Mouse (Mus musculus): ENCODE measurements around the gene Ptprt. TPM values are rescaled to one million over a fixed set of nuclear protein-coding genes. Genes with fewer than 3 reads are reported as not detected.

Ptprt gene
- polyA plus RNA-seq, 1 experiment: 35.6 TPM

DNA sequence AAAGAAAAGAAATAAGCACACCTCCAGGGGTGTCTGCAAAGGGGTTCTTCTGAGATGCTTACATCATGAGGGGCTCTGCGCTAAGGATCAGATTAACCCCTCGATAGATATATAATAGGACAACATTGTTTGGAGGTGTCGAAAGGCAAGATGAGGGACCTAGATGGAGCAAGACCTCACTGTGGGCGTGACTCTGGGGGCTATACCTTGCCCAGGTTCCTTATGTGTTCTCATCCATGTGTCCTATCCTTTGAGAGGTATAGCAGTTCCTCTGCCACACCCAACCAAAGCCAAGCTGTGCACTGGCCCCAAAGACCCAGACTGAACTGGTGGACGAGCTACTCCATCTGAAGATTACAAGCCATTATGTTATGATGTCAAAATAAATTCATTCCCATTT, 58.2 kb downstream of the Ptprt start:
- DNase-seq (ENCODE audit: extremely low spot score in 1 of 2, low spot score in 1 of 2): no peak

DNA sequence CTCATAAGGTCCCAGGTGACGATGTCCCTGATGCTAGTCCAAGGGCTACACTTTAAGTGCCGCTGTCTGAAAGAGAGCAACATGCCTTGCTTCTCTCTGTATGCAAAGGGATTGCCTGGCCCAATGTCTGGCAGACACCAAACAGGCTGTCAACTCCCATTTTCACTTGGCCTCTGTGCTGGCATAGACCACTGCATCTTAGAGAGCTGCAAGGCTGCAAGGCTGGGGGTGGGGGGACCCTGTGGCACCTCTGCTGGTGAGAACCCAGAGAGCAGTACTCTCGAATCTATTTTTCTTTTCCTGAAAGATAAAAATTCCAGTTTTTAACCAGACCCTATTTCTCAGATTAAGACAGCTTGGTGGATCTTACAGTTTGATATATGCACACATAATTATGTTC, 69.6 kb downstream of the Ptprt start:
- no peak for DNase-seq (ENCODE audit: extremely low spot score in 1 of 2, low spot score in 1 of 2)

DNA sequence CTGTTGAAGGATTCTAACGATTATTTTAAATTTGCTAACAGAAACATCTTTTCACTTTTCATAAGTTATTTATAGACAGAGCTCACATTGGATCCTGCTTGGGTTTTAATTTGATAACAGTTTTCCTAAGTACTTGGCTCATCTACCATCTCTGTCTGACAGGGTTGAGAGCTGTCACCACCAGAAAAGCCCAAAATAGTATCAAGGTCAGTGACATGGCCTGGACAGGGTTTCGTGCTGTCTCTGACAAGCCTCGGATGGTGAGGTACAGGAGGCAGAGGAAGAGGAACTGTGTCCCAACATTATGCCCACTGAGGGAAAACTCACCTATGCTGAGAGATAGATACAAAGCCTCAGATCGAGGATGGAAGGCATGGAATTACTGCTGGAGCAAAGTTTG, 79.3 kb downstream of the Ptprt start:
- DNase-seq (ENCODE audit: extremely low spot score in 1 of 2, low spot score in 1 of 2): no peak

DNA sequence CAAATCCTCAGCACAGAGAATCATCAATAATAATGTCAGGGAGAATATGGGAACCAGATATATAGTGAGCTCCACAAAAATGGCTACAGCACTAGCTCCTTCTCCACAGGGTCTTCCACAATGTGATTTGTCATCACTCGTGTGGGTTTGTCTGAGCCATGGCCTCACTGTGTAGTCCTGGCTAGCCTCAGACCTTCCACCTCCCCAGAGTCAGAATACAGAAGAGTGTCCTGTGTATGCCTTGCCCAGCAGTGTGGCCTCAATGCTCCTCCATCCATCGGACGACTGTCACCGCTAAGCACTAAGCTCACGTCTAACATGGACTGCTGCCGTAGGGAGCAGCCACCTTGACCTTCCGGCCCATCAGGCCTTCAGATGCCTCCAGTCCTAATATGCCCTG, 83.1 kb downstream of the Ptprt start:
- DNase-seq (ENCODE audit: extremely low spot score in 1 of 2, low spot score in 1 of 2): no peak

DNA sequence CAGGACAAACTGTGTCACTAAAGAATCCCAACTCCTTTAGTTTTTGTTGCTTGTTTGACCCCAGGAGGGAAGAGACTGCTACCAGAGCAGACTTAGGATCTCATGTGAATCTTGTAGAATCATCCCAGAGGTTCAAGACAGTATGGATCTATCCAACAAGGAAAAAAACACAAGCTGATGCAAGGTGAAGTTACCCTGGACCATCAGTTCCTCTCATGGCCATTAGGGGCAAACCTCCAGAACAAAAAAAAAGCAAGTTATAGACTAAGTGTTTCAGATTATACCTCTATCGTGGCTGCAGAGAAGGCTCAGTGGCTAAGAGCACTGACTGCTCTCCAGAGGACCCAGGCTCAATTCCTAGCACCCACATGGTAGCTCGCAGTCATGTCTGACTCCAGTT, 88.1 kb downstream of the Ptprt start:
- DNase-seq (ENCODE audit: extremely low spot score in 1 of 2, low spot score in 1 of 2): no peak

DNA sequence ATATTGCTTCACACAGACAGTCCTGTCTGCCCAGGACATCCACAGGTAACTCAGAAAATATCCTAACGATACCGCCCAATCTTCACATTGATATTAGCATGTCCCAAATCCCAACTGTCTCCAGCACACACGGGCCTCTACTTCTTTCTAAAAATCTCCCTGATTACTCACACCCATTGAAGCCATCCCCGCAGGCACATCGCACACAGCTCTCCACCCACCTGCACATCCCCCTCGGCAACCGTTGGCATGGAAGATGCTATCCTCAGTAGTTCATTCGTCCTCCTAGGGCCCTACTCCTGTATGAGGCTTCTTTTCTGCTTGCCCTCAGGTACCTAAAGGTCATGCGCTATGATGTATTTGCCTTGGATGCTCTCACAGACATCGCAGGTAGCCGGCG, 89.9 kb downstream of the Ptprt start:
- peak in 1 of 2 experiments; percentile 23 for DNase-seq (ENCODE audit: extremely low spot score in 1 of 2, low spot score in 1 of 2)

DNA sequence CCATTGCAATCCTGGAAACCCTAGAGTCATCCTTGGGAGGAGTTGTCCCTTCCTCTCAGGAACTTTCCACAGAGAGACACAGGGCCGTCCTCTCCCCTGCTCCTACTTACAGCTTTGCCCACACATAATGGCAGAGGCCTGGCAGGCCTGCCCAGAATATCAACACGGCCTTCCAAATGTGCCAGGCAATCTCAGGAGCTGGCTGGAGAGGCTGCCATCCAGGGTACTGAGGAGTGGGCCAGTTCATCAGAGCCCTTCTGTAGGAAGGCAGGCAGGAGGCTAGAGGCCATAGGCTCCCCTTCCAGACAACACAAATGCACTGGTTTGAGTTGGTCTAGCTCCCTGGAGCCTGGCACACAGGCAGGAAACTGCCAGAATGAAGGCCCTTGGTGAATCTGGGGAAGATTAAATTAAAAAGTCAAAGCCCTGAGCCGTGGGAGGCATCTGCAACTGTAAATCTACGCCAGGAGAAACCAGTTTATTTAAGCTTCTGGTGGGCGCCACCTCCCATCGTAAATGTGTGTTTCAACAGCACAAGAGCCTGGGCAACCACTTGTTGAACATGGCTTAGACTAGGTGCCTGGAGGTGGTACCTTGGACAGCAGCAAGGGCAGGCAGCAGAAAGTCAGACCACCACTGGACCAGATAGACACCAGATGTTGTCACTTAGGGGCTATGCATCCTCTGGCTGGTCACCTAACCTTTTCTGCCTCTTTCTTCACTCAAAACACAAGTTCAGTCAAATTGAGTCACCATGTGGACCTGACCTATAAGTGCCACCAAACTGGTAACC, 92.4 kb downstream of the Ptprt start:
- peak; percentile 41 to 58 for DNase-seq (ENCODE audit: extremely low spot score in 1 of 2, low spot score in 1 of 2)

DNA sequence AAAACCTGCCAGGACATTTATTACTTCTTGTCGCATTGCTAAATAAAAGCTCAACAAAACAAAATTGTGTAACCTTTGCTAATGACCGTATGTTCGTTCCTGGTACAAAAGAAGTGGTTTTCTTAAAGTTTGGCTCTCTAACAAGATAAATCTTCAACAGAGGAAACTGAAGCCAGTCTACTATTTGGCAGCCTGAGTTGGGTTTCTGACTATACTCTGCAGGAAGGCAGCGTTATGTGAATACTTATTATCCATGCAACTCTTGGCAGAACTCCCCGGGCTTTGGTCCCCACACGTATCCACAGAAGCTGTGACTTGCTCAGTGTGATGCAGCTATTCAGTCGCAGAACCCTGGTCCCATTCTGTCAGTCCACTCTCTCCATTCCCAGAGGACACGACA, 112.6 kb downstream of the Ptprt start:
- peak in 1 of 2 experiments; percentile 42 for DNase-seq (ENCODE audit: extremely low spot score in 1 of 2, low spot score in 1 of 2)

DNA sequence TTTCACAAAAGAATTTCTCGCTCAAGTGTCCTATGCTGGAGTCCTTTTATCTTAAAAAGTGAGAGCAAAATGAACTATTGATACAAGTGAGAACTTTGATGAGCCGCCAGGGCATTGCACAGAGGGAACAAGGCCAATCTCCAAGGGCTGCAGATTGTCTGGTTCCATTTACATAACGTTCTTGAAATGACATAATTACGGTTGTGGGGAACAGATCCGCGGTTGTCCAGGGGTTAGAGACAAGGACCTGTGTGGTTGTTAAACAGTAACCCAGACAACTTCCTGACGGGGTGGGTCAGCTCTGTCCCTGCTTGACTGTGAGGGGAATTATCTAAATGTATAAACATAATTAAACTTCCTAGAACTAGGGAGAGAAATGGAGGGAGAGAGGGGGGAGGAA, 129.3 kb downstream of the Ptprt start:
- DNase-seq (ENCODE audit: extremely low spot score in 1 of 2, low spot score in 1 of 2): no peak

DNA sequence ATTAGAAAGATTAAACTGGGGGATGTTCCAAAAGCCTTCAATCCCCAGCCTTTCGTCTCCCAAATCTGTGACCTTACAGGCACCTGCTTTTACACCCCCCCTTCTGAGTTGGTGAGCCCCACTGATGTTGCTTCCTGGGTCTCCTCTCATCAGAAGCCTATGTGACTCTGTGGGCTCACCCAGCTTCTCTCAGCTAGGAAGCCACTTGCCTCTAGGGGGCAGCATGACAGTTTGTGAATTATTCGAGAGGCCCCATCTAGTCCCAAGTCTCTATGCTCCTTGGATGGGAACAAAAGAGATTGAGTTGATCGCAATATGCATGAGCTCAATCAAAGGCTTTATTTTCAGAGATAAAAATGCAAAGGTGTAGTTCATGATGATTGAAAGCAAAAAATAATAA, 132.0 kb downstream of the Ptprt start:
- no peak for DNase-seq (ENCODE audit: extremely low spot score in 1 of 2, low spot score in 1 of 2)

DNA sequence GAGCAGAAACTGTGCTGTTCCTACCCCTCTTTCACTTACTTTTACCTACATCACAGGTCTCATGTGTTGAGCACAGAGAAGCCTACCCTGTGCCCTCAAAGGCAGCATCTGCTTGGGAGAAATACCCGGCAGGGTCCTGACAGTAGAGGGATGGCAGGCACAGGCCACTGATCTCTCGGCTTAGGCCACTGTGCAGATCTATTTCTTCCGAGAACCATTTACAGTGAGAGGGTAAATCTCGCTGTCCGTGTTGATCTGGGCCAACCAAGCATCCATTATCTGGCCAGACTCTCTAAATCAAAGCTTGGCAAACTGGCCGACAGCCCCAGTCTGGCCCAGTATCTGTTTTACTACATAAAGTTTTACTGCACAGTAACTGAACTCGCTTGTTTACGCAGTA, 145.0 kb downstream of the Ptprt start:
- no peak for DNase-seq (ENCODE audit: extremely low spot score in 1 of 2, low spot score in 1 of 2)

DNA sequence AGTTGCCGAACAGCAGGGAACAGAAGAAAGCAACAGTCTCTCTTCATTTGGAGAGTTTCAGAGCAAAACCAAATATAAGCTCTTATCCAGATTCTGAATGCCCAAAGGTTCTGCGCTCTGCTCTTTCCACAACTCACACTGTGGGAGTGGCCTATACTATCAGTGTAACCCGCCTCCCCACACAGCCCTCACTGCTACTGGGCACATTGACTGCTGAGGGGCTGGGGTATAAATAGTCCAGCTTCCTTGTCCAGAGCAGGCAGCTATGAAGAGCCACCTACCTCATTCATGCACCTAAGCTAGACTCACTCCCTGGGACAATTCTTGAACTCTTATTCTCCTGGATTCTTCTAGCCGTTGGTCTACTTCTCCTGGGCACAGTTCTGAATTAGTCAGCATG, 147.9 kb downstream of the Ptprt start:
- DNase-seq (ENCODE audit: extremely low spot score in 1 of 2, low spot score in 1 of 2): no peak

DNA sequence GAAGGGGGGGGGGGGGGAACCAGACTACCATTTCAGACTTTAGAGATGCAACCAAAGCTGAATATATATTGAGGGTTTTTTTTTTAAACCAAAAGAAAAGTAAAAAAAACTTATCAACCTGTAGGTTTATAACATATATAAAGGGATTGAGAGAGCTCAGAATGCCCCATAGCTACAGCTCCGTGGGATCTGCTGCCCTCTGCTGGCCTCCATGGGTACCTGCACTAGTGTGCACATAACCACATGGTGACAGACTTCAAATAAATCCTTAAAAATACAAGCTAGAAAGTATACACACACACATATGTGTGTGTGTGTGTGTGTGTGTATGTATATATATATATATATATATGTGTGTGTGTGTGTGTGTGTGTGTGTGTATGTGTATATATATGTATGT, 148.9 kb downstream of the Ptprt start:
- DNase-seq (ENCODE audit: extremely low spot score in 1 of 2, low spot score in 1 of 2): no peak

DNA sequence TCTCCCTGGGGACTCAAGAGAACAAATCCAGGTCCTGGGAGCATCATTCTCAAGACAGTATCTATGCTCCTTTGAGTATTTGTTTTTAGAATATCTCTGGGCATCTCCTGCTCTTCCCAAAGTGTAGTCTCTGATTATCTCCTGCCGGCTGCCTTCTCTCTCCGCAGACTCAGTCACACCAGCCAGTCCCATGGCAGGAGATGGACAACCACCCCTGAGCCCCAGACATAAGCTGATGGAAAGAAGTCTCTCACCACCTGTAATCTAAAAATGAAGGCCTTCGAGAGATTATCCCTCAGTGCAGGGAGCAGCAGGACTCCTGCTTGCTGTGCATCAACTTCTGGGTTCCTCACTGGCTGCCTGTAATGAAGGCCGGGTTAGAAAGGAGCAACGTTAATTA, 151.9 kb downstream of the Ptprt start:
- DNase-seq (ENCODE audit: extremely low spot score in 1 of 2, low spot score in 1 of 2): no peak

DNA sequence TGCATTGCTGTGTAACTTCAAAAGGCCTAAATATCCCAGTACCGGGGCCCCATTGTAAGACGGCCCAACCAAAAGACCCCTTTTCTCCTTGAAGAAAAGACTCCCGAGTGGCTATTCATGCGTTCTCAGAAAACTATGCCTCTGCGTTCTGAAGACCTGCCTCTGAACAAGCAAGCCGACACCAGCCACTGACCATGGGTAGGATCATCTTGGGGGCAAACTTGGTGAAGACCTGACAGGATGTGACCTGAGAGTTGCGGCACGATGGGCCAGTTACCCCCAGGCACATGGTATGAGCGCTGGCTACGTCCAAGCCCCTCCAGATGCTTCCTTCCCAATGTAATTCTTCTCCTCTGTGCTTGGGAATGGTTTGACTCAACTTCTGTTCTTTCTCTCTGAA, 153.3 kb downstream of the Ptprt start:
- no peak for DNase-seq (ENCODE audit: extremely low spot score in 1 of 2, low spot score in 1 of 2)

DNA sequence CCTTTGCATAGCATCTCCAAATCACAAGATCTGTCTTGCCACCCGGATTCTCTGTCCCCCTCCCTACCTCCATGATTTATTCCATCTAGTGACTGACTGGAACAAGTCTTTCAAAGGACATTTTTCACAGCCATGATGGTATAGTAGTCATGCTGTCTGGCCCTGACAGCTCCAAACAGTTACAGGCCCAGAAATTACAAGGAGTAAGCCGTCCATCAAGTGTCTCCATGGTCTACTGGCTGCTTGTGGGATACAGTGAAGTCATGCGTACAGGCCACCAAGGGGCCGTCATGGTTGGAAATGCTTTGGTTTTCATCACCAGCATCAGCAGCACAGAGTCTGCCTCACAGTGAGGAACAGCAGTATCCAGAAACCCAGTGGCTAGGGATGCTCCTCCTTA, 156.1 kb downstream of the Ptprt start:
- no peak for DNase-seq (ENCODE audit: extremely low spot score in 1 of 2, low spot score in 1 of 2)

DNA sequence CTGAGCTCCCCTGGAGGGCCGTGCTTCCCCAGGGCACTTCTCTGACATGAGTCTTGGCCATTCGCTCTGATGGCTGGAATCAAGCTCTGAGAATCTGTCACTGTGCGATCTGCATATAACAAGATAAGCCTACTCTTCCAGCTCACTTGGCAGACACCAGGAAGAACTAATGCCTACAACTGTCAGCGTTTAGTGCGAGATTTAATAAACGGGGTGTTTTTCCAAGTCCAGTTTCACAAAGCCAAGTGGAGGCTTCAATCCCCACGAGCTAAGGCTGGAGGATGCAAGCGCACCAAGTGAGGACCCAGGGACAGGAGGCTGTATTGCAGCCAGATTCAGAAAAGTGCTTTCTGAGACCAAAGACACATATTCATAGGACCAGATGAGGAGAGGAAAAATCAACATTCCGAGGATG, 161.4 kb downstream of the Ptprt start:
- DNase-seq (ENCODE audit: extremely low spot score in 1 of 2, low spot score in 1 of 2): no peak

DNA sequence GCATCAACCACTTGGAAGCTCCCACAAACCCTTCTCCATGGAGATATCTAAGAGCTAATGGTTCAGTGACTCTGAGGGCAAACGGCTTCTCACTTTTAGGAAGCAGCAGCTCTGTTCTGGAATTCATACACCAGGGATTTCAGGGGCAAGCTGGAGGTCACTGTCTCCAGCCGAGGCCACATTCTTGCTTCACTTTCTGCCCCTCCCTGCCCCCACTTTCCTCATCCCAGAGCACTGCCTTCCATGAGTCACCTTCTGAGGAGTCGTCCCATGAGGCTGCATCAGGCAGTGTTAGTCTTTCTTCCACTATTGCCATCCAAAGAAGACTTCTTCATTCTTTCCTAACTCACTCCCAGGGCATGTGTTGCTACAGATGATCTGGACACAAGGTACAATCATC, 162.8 kb downstream of the Ptprt start:
- no peak for DNase-seq (ENCODE audit: extremely low spot score in 1 of 2, low spot score in 1 of 2)

DNA sequence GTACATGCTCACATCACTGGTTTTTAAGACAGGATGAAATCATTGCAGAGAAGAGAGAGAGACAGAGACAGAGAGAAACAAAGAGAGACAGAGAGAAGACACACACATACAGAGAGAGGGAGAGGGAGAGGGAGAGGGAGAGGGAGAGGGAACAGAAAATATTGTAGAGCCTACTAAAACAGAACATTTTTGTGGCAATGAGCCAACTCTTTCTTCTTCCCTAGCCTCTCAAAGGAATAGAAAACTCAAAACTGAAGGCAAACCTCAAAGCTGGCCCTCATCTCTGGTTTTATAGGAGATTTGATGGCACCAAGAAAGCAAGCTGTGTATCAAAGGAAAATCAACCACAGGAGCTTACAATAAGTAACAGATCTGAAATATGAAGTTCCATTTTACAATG, 176.9 kb downstream of the Ptprt start:
- DNase-seq (ENCODE audit: extremely low spot score in 1 of 2, low spot score in 1 of 2): no peak

DNA sequence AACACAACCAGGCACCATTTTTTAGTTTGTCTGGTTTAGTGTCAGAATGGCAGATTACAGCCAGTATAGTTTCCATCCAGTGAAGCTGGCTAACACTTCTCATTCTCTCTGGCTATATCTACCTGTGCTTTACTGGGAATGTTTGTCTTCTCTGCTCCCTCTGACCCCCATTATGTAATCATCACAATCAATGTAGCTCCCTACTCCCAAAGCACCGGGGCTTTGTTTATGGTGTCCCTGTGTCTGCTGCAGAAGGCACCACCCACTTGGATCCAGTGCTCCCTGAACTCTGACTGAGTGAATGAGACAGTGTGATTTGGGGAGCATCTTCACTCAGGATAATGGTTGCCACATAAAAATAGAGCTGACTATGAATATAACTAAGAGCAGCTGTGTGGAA, 217.8 kb downstream of the Ptprt start:
- DNase-seq (ENCODE audit: extremely low spot score in 1 of 2, low spot score in 1 of 2): no peak

DNA sequence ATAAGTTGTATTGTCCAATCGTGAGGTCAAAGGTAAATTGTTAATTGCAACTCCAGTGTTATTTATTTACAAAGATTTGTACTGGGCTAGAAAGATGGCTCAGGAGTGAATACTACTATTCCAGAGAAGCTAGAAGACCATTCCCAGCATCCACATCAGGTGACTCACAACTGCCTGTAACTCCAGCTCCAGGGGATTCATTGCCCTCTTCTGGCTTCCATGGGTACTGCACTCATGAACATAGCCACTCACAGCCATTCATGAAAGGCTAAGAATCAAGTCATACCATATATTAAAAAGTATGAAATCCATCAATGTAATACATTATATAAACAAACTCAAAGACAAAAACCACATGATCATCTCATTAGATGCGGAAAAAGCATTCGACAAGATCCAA, 224.3 kb downstream of the Ptprt start:
- no peak for DNase-seq (ENCODE audit: extremely low spot score in 1 of 2, low spot score in 1 of 2)

DNA sequence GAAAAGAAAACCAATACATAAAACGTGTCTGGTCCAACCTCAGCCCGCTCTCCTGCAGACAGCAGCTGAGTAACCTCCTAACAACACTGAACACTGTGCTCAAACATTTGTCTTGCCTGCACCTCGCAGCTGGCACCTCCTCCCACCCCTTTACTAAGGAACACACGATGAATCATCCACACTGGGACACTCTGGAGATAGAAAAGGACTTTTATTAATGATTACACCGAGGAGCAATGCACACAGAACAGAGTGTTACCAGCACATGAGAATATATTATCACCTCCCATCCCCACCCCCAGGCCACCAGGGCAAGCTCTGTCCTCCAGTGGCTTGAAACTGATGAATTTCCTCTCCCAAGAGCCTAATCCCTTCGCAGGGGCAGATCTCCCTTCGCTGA, 230.8 kb downstream of the Ptprt start:
- DNase-seq (ENCODE audit: extremely low spot score in 1 of 2, low spot score in 1 of 2): peak; percentile 65 to 80

DNA sequence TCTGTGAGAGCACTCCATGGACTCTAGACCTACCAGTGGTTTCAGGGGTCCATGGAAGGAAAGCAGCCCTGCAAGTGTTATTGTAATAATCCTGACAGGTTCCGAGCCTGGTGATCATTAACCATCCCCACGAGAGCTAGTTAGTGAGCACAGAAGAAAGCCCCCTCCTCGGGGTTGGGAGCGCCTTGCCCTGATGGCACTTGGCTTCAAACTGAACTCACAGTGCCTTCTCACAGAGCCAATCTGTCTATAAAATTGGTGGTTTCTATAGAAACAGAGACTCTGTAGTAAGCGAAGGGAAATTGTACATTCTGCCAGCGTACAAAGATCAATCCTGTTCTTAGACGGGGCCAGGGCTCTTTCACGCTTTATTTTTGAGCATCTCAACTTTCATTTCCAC, 234.8 kb downstream of the Ptprt start:
- no peak for DNase-seq (ENCODE audit: extremely low spot score in 1 of 2, low spot score in 1 of 2)

Measured in frontal cortex, adult 2 months (tissue).